Mouse (Mus musculus): Measurements from ENCODE around the gene D3Ertd254e.

DNA sequence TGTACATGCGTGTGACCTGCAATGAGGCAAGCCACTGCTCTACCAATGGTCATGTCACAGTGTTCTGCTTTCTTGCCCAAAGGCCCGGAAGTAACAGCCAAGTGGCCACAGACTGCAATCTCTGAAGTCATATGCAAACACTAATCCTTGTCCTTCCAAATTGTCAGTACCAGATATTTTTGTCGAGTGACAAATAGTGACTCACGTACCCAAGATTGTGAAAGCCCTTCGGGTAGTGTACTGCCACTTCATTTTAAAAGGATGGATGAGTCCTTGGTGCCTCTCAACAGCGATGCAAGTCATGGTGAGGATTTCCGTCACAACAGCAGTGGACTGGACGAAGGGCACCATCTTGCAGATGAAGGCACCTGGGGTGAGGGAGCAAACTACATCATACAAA lies 38.4 kb downstream of the D3Ertd254e start:
- no peak for TF ChIP-seq CTCF (IDR thresholded peaks at IDR 0.05; ENCODE audit: low read depth, low read length)
- no peak for TF ChIP-seq POLR2A (IDR thresholded peaks at IDR 0.05; ENCODE audit: borderline replicate concordance, low read depth, low read length)
